Mouse (Mus musculus): ENCODE data around the gene Mrpl41.
"Not testable (repeated sequence)": the region's sequence is repeated elsewhere in the genome, so short reads cannot be mapped to it uniquely, and the experiment has no call there.

DNA sequence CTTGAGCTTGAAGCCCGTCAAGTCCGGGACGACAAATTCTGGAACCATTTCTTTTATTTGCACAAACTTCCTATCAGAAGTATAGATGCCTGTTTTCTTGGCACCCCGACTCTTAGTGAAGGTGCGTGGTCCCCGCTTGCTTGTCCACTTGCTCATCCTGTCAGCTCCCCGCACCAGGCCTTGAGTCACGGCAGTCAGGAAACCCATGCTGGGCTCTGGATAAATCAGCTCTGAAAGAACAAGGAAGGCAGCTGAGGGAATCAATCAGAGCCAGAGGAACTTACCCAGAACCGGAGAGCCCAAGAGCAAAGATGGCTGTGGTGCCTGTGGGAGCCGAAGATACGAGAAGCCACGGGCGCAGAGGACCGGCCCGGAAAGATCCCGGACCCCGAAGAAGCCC, 446 bp downstream of the Mrpl41 start:
- not testable (repeated sequence) for TF ChIP-seq EP300, CTCF (IDR thresholded peaks at IDR 0.05; ENCODE audit: low read depth)
